In the genomic region with DNA sequence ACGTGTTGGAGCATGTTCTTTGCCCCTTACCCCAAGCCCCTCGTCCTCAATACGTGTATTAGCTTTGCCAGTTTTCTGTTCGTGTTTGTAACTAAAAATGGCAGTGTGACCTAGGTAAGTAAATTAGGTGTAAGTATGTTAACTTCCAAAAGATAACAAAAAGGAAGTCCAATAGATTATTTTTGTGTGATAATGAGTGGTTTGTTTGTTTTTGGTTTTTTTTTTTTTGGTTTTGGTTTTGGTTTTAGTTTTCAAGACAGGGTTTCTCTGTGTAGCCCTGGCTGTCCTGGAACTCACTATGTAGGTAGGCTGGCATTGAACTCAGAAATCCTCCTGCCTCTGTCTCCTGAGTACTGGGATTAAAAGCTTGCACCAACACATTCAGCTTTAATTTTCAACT, we compare ENCODE assay signal across 24 mouse cellular contexts. TPM values are rescaled to one million over a fixed set of nuclear protein-coding genes. Genes with fewer than 3 reads are reported as not detected.
A peak's percentile ranks its signal among the peaks of the same experiment; 100 is the strongest.
DNase-seq lines count a peak whose midpoint lies in the region; ATAC-seq and TF ChIP-seq lines count a peak whose summit lies in the region.
"Had no signal": no experiment of that assay in that cellular context is flagged by ENCODE, and none has a peak within 500 bp of the region (broad histone marks: within the 10 kb centered on the region; RNA-seq: fewer than 3 reads in every experiment).

No protein-coding gene starts in this region.

- no peaks in the 10 kb centered on the region for H3K27me3 ChIP-seq in MEL (ENCODE audit: control insufficient read depth in 1 of 2, insufficient read depth in 2 of 2, low read length in 2 of 2)
- H3K27me3 ChIP-seq in myocyte (ENCODE audit: control insufficient read depth, insufficient read depth, insufficient read length) = peaks cover 19% of the 10 kb centered on the region
- H3K27me3 ChIP-seq: embryonic facial prominence, embryonic 12.5 days had no signal

- TF ChIP-seq POLR2A in MEL (IDR thresholded peaks at IDR 0.05; ENCODE audit: control insufficient read depth in 1 of 2, insufficient read depth in 1 of 2, low read depth in 1 of 2, low read length in 2 of 2, poor library complexity in 1 of 2) (no peak), myocyte (IDR thresholded peaks at IDR 0.05; ENCODE audit: insufficient read length, low read depth) (no peak)

- peaks cover 0 to 2% of the 10 kb centered on the region in 2 experiments; a peak in 2 of 4 replicates for H3K4me1 ChIP-seq in MEL (ENCODE audit: control insufficient read depth in 1 of 2, insufficient read depth in 2 of 2, low read length in 2 of 2)

- H3K79me2 ChIP-seq in MEL (ENCODE audit: control insufficient read depth, insufficient read depth, low read length, poor library complexity) (no peaks in the 10 kb centered on the region), myocyte (ENCODE audit: control insufficient read depth, insufficient read depth) (no peaks in the 10 kb centered on the region)

- no peak for TF ChIP-seq CTCF in MEL (IDR thresholded peaks at IDR 0.05 in 2 of 3, conservative IDR thresholded peaks at IDR 0.05 in 1 of 3; ENCODE audit: control insufficient read depth in 1 of 3, insufficient read depth in 1 of 3, low read depth in 2 of 3, low read length in 3 of 3, poor library complexity in 1 of 3, severe bottlenecking in 1 of 3)

- no peak for ATAC-seq in activated CD4-positive, CD25-positive, alpha-beta regulatory T cell, adult 4 months
- ATAC-seq: forebrain, embryonic 13.5 days; forebrain, embryonic 15.5 days had no signal

- peak overlapping the region in 1 of 2 experiments; percentile 24; a peak in 1 of 4 replicates for H3K4me3 ChIP-seq in MEL (ENCODE audit: control insufficient read depth in 1 of 2, insufficient read depth in 1 of 2, low read depth in 2 of 2, low read length in 2 of 2)
- no peak overlapping the region for H3K4me3 ChIP-seq in myocyte
- H3K4me3 ChIP-seq: embryonic facial prominence, embryonic 10.5 days; embryonic facial prominence, embryonic 12.5 days; forebrain, embryonic 13.5 days; forebrain, embryonic 15.5 days had no signal

- H3K36me3 ChIP-seq in MEL (ENCODE audit: control insufficient read depth in 1 of 2, insufficient read depth in 2 of 2, low read length in 2 of 2) (no peaks in the 10 kb centered on the region), myocyte (ENCODE audit: control insufficient read depth, insufficient read depth) (no peaks in the 10 kb centered on the region)
- H3K36me3 ChIP-seq: embryonic facial prominence, embryonic 10.5 days; embryonic facial prominence, embryonic 12.5 days; forebrain, embryonic 15.5 days; G1E had no signal

- H3ac ChIP-seq in myocyte (ENCODE audit: control insufficient read depth, insufficient read length) = no peak overlapping the region

- DNase-seq in A20 (ENCODE audit: low read depth, low spot score) = peak; percentile 54
- DNase-seq in MEL (ENCODE audit: low read depth, low spot score) = no peak
- no peak for DNase-seq in layer of hippocampus, postnatal 25 days (ENCODE audit: extremely low spot score in 1 of 2, low spot score in 1 of 2)
- DNase-seq: adrenal gland, adult 8-10 months; adrenal gland, postnatal 14 days; adrenal gland, postnatal 36 days; cerebellum, adult 11-12 months; cerebellum, adult 2 months; cerebellum, adult 9-10 months; cerebellum, postnatal 10 days; cerebellum, postnatal 25 days; forebrain, postnatal 0 days had no signal

- no peak for TF ChIP-seq RAD21 in MEL (IDR thresholded peaks at IDR 0.05; ENCODE audit: low read depth, low read length)

- TF ChIP-seq EP300 in MEL (IDR thresholded peaks at IDR 0.05; ENCODE audit: low read depth in 1 of 2, low read length in 2 of 2) = no peak

- no peak overlapping the region for H3K9ac ChIP-seq in MEL (ENCODE audit: control insufficient read depth, low read depth, low read length, poor library complexity, severe bottlenecking)
- H3K9ac ChIP-seq: embryonic facial prominence, embryonic 12.5 days; forebrain, embryonic 13.5 days; forebrain, embryonic 15.5 days; forebrain, postnatal 0 days had no signal

- H3K27ac ChIP-seq in MEL (ENCODE audit: control insufficient read depth, low read depth, low read length) = no peak overlapping the region
- H3K27ac ChIP-seq: embryonic facial prominence, embryonic 10.5 days; embryonic facial prominence, embryonic 12.5 days; forebrain, embryonic 13.5 days; forebrain, embryonic 15.5 days had no signal

- peak overlapping the region; percentile 38 for H3K4me2 ChIP-seq in myocyte (ENCODE audit: low read depth)
- H3K4me2 ChIP-seq: embryonic facial prominence, embryonic 12.5 days; forebrain, embryonic 13.5 days; forebrain, embryonic 15.5 days had no signal

- no peaks in the 10 kb centered on the region for H3K9me3 ChIP-seq in MEL (replicated peaks; ENCODE audit: insufficient read depth, low read length)
- H3K9me3 ChIP-seq: embryonic facial prominence, embryonic 10.5 days; embryonic facial prominence, embryonic 12.5 days; forebrain, embryonic 13.5 days; forebrain, embryonic 15.5 days had no signal

TF ChIP-seq in MEL, 35 proteins besides CTCF, POLR2A, EP300 and RAD21:
- peak; percentile 22; the same call in 1 of the 2 replicates for TF ChIP-seq ZNF384 (IDR thresholded peaks at IDR 0.05; ENCODE audit: low read depth, low read length)
- TF ChIP-seq MYB (IDR thresholded peaks at IDR 0.05; ENCODE audit: low read depth, low read length) = no peak

TF ChIP-seq in myocyte, 11 proteins besides CTCF, POLR2A, EP300 and RAD21:
- no peak for TF ChIP-seq TCF12 (IDR thresholded peaks at IDR 0.05; ENCODE audit: insufficient read depth, poor library complexity, severe bottlenecking)
- TF ChIP-seq MYOD1 (IDR thresholded peaks at IDR 0.05; ENCODE audit: control insufficient read depth in 1 of 3, insufficient read length in 2 of 3, low read depth in 2 of 3) = no peak
- no peak for TF ChIP-seq MAX (IDR thresholded peaks at IDR 0.05; ENCODE audit: low read depth)
- no peak for TF ChIP-seq USF1 (IDR thresholded peaks at IDR 0.05; ENCODE audit: low read depth)
- TF ChIP-seq POLR2AphosphoS2 (IDR thresholded peaks at IDR 0.05; ENCODE audit: insufficient read length, low read depth) = no peak
- TF ChIP-seq CEBPB (IDR thresholded peaks at IDR 0.05; ENCODE audit: insufficient read depth, poor library complexity, severe bottlenecking) = no peak
- TF ChIP-seq SRF (IDR thresholded peaks at IDR 0.05; ENCODE audit: control insufficient read depth, insufficient read length, low read depth) = no peak
- no peak for TF ChIP-seq MYOG (IDR thresholded peaks at IDR 0.05; ENCODE audit: control insufficient read depth in 1 of 3, insufficient read depth in 1 of 3, insufficient read length in 2 of 3, low read depth in 2 of 3)
- TF ChIP-seq REST (IDR thresholded peaks at IDR 0.05; ENCODE audit: insufficient read depth, insufficient read length) = no peak
- TF ChIP-seq TCF3 (IDR thresholded peaks at IDR 0.05; ENCODE audit: insufficient read length, low read depth) = no peak
- TF ChIP-seq E2F4 (IDR thresholded peaks at IDR 0.05; ENCODE audit: insufficient read depth) = no peak

RNA-seq across cellular contexts. Expression of a gene that starts 2.8 kb away (rescaled TPM):
- 0.03 and 0.04 TPM in 2 replicates for total RNA-seq in MEL (2012; rRNA removed)
- polyA plus RNA-seq in MEL (2012; ENCODE audit: insufficient read depth in 1 of 2, insufficient read length in 2 of 2, low read depth in 1 of 2, low replicate concordance in 2 of 2, missing spikeins in 1 of 2) = under 1 TPM in 1 of 2 experiments, not detected in 1; 0.03 TPM
- 0.04 TPM for polyA plus RNA-seq in myocyte (2012; fragmentation: generic; extraction: Trizol)
- total RNA-seq in layer of hippocampus, postnatal 25 days (2021) = 10 to 100 TPM; 45.1 to 52.3 TPM
- 1 to 10 TPM; 1.6 to 2.1 TPM for polyA plus RNA-seq in activated CD4-positive, CD25-positive, alpha-beta regulatory T cell, adult 4 months (2017; shearing (Covaris generic))
- polyA plus RNA-seq: G1E had no signal

RNA-seq across cellular contexts. Expression of a gene that starts 51.1 kb away (rescaled TPM):
- not detected in 2 replicates for total RNA-seq in MEL (2012; rRNA removed)
- polyA plus RNA-seq in MEL (2012; ENCODE audit: insufficient read depth in 1 of 2, insufficient read length in 2 of 2, low read depth in 1 of 2, low replicate concordance in 2 of 2, missing spikeins in 1 of 2) (not detected), myocyte (2012; fragmentation: generic; extraction: Trizol) (not detected)
- not detected for total RNA-seq in layer of hippocampus, postnatal 25 days (2021)
- polyA plus RNA-seq in activated CD4-positive, CD25-positive, alpha-beta regulatory T cell, adult 4 months (2017; shearing (Covaris generic)) = not detected
- total RNA-seq: adrenal gland, adult 18-20 months; adrenal gland, adult 8-10 months; adrenal gland, postnatal 14 days; adrenal gland, postnatal 36 days; forebrain, postnatal 0 days; G1E had no signal
- polyA plus RNA-seq: C2C12; cerebellum, adult 2 months; cortical plate, adult 2 months; embryonic facial prominence, embryonic 10.5 days; embryonic facial prominence, embryonic 12.5 days; embryonic facial prominence, embryonic 14.5 days; forebrain, embryonic 11.5 days; forebrain, embryonic 13.5 days; forebrain, embryonic 15.5 days; forebrain, postnatal 0 days; G1E had no signal
